Mouse (Mus musculus): ENCODE results near the gene Hebp1. TPM values are rescaled to one million over a fixed set of nuclear protein-coding genes. Genes with fewer than 3 reads are reported as not detected.
A peak's percentile ranks its signal among the peaks of the same experiment; 100 is the strongest.

Gene Hebp1
- polyA plus RNA-seq, 1 experiment from 2014 or later: 10.2 TPM

GRCm38 (mm10) chr6:135100787-135101472, 96.9 kb downstream of the Hebp1 start:
- Histone ChIP-seq H3K9me3 (no peaks in the 10 kb centered on the region), H3K4me3 (no peak overlapping the region), H3K36me3 (no peaks in the 10 kb centered on the region), H3K9ac (no peak overlapping the region), H3K4me2 (replicated peaks) (no peak overlapping the region), H3K27me3 (0 out of 2 replicates have a peak, but pooled peaks cover 2% of the 10 kb centered on the region), H3K27ac (no peak overlapping the region), H3K4me1 (peaks cover 8% of the 10 kb centered on the region)
- no peak for ATAC-seq (ENCODE audit: low FRiP score, low read depth)
- WGBS: 70% methylated on average over 15 of the region's 15 CpGs

- peaks cover 18% of the 10 kb centered on the region for H3K4me1 ChIP-seq
- WGBS: 93% methylated on average over 12 of the region's 12 CpGs
- H3K9me3 ChIP-seq: no peaks in the 10 kb centered on the region
- H3K36me3 ChIP-seq: no peaks in the 10 kb centered on the region
- H3K27me3 ChIP-seq: no peaks in the 10 kb centered on the region
- no peak overlapping the region for H3K4me2 ChIP-seq (replicated peaks)
- H3K9ac ChIP-seq: no peak overlapping the region
- H3K4me3 ChIP-seq: no peak overlapping the region
- H3K27ac ChIP-seq: no peak overlapping the region
- ATAC-seq (ENCODE audit: low FRiP score, low read depth): no peak
Observed at GRCm38 (mm10) chr6:135092798-135093470, 104.9 kb downstream of the Hebp1 start.

GRCm38 (mm10) chr6:135090661-135091060, 107.2 kb downstream of the Hebp1 start:
- WGBS: 23% methylated on average over 4 of the region's 4 CpGs

GRCm38 (mm10) chr6:135089786-135090185, 108.0 kb downstream of the Hebp1 start:
- Histone ChIP-seq H3K9me3 (no peaks in the 10 kb centered on the region), H3K27me3 (no peaks in the 10 kb centered on the region), H3K36me3 (no peaks in the 10 kb centered on the region), H3K27ac (no peak overlapping the region), H3K4me3 (no peak overlapping the region), H3K4me2 (replicated peaks) (no peak overlapping the region), H3K9ac (no peak overlapping the region), H3K4me1 (peaks cover 23% of the 10 kb centered on the region)
- ATAC-seq (ENCODE audit: low FRiP score, low read depth): no peak
- 23% methylated on average over 8 of the region's 8 CpGs for WGBS

More at GRCm38 (mm10) chr6:135090661-135091060, 107.2 kb downstream of the Hebp1 start:
- Histone ChIP-seq H3K27me3 (no peaks in the 10 kb centered on the region), H3K27ac (no peak overlapping the region), H3K9me3 (no peaks in the 10 kb centered on the region), H3K36me3 (no peaks in the 10 kb centered on the region), H3K4me3 (no peak overlapping the region), H3K9ac (no peak overlapping the region), H3K4me2 (replicated peaks) (no peak overlapping the region), H3K4me1 (peaks cover 23% of the 10 kb centered on the region)
- no peak for ATAC-seq (ENCODE audit: low FRiP score, low read depth)

- no peaks in the 10 kb centered on the region for H3K27me3 ChIP-seq
- 8% methylated on average over 19 of the region's 19 CpGs for WGBS
- H3K9me3 ChIP-seq: no peaks in the 10 kb centered on the region
- H3K4me1 ChIP-seq: peaks cover 23% of the 10 kb centered on the region
- ATAC-seq (ENCODE audit: low FRiP score, low read depth): peak; percentile 93
- H3K27ac ChIP-seq: peak overlapping the region; percentile 35
- peak overlapping the region; percentile 30 for H3K4me3 ChIP-seq
- peak overlapping the region; percentile 60 for H3K4me2 ChIP-seq (replicated peaks)
- no peaks in the 10 kb centered on the region for H3K36me3 ChIP-seq
- no peak overlapping the region for H3K9ac ChIP-seq
Observed at GRCm38 (mm10) chr6:135087721-135088451, 109.9 kb downstream of the Hebp1 start.

Other genes starting within 250 kb of the Hebp1 start
- 4.4 and 5.0 TPM in 2 replicates for gene Apold1, start 216.3 kb downstream of the Hebp1 start, polyA plus RNA-seq (2015; fragmentation: Nextera tagmentation; extraction: Ambion mirVana)
- gene Ddx47, start 186.4 kb downstream of the Hebp1 start, polyA plus RNA-seq (2015; fragmentation: Nextera tagmentation; extraction: Ambion mirVana): 120 and 123 TPM in 2 replicates
- 2.1 and 2.5 TPM in 2 replicates for gene Gprc5a, start 132.4 kb downstream of the Hebp1 start, polyA plus RNA-seq (2015; fragmentation: Nextera tagmentation; extraction: Ambion mirVana)
- not detected in 2 replicates for gene Gprc5d, start 79.7 kb downstream of the Hebp1 start, polyA plus RNA-seq (2015; fragmentation: Nextera tagmentation; extraction: Ambion mirVana)
- 27.0 and 30.3 TPM in 2 replicates for gene Fam234b, start within 50 bp of the Hebp1 start, polyA plus RNA-seq (2015; fragmentation: Nextera tagmentation; extraction: Ambion mirVana)
- 0.86 and 1.0 TPM in 2 replicates for gene Gsg1, start 56.3 kb upstream of the Hebp1 start, polyA plus RNA-seq (2015; fragmentation: Nextera tagmentation; extraction: Ambion mirVana)
- gene Pbp2, start 112.4 kb upstream of the Hebp1 start, polyA plus RNA-seq (2015; fragmentation: Nextera tagmentation; extraction: Ambion mirVana): 0.25 TPM in 1 of 2 replicates, not detected in the other
- 123 and 127 TPM in 2 replicates for gene Emp1, start 164.5 kb upstream of the Hebp1 start, polyA plus RNA-seq (2015; fragmentation: Nextera tagmentation; extraction: Ambion mirVana)